Mouse (Mus musculus) heart, embryonic 12.5 days (tissue): ENCODE results near the gene Nova1. TPM values are rescaled to one million over a fixed set of nuclear protein-coding genes. Genes with fewer than 3 reads are reported as not detected.

Experiments
- ATAC-seq: fragments of 200-750 bp; cut with Nextera tagmentation; 2 replicates; pipeline ENCODE4 v1.8.0; 2017; ENCODE audit warnings: moderate TSS enrichment, moderate library complexity; ENCODE audit not compliant: insufficient number of reproducible peaks, low FRiP score
- H3K27ac ChIP-seq: fragments of 300-500 bp; sonication (generic); 2 replicates; pipeline ENCODE4 v1.5.1; 2016; ENCODE audit warnings: mild to moderate bottlenecking, moderate library complexity; ENCODE audit not compliant: poor library complexity, severe bottlenecking
- H3K27me3 ChIP-seq: fragments of 300-500 bp; sonication (generic); replicated peaks from 2 replicates; pipeline ENCODE4 v1.6.1; 2016; ENCODE audit warnings: mild to moderate bottlenecking, moderate library complexity
- H3K36me3 ChIP-seq: fragments of 300-500 bp; sonication (generic); 2 replicates; pipeline ENCODE4 v1.6.1; 2016; ENCODE audit warnings: mild to moderate bottlenecking, moderate library complexity
- H3K4me1 ChIP-seq: fragments of 300-500 bp; sonication (generic); replicated peaks from 2 replicates; pipeline ENCODE4 v1.6.1; 2016; ENCODE audit warnings: mild to moderate bottlenecking
- H3K4me2 ChIP-seq: fragments of 300-500 bp; sonication (generic); 2 replicates; pipeline ENCODE4 v1.6.1; 2016; ENCODE audit warnings: mild to moderate bottlenecking, moderate library complexity
- H3K4me3 ChIP-seq: fragments of 300-500 bp; sonication (generic); 2 replicates; pipeline ENCODE4 v1.5.1; 2016; ENCODE audit warnings: mild to moderate bottlenecking
- H3K9ac ChIP-seq: fragments of 300-500 bp; sonication (generic); 2 replicates; pipeline ENCODE4 v1.6.1; 2016; ENCODE audit warnings: mild to moderate bottlenecking, moderate library complexity
- H3K9me3 ChIP-seq: fragments of 300-500 bp; sonication (generic); replicated peaks from 2 replicates; pipeline ENCODE4 v1.6.1; 2016; ENCODE audit warnings: mild to moderate bottlenecking, moderate library complexity
- WGBS: fragments of 180-500 bp; shearing (Covaris S2); methylation state at CpG from one replicate; pipeline ENCODE4 v1.1.7; 2016; 5-methylcytosine and 5-hydroxymethylcytosine counted together
- polyA plus RNA-seq: library from polyadenylated mRNA; unstranded; fragments of >200 nt; fragmentation: Nextera tagmentation; extraction: Ambion mirVana; gene quantifications from 2 replicates; pipeline ENCODE4 v1.2.1, GENCODE M21; 2016

Nova1 gene
- 1.6 and 2.1 TPM in 2 replicates for polyA plus RNA-seq

- Histone ChIP-seq H3K36me3 (no peaks in the 10 kb centered on the region), H3K27ac (peak within 1 kb of the TSS; percentile 82), H3K27me3 (no peaks in the 10 kb centered on the region), H3K4me1 (no peaks in the 10 kb centered on the region), H3K4me2 (peak within 1 kb of the TSS; percentile 75), H3K4me3 (peak within 1 kb of the TSS; percentile 90), H3K9me3 (no peaks in the 10 kb centered on the region), H3K9ac (peak within 1 kb of the TSS; percentile 87)
- WGBS: 9% methylated on average over 44 of the region's 68 CpGs
- ATAC-seq: peak; percentile 67
These were observed at the start of gene Nova1 for GRCm38 (mm10) chr12:46818856-46819347. Gene Nova1, minus strand, starts transcription at chr12:46818929.

- Histone ChIP-seq H3K36me3 (no peaks in the 10 kb centered on the region), H3K4me3 (peak overlapping the region; percentile 90), H3K27me3 (no peaks in the 10 kb centered on the region), H3K27ac (peak overlapping the region; percentile 82), H3K4me1 (no peaks in the 10 kb centered on the region), H3K9me3 (no peaks in the 10 kb centered on the region), H3K4me2 (peak overlapping the region; percentile 75), H3K9ac (peak overlapping the region; percentile 87)
- 2% methylated on average over 57 of the region's 57 CpGs for WGBS
- peak; percentile 97 for ATAC-seq
These were observed 756 bp upstream of the Nova1 start for GRCm38 (mm10) chr12:46819348-46820022.

- Histone ChIP-seq H3K9ac (peak overlapping the region; percentile 76), H3K9me3 (no peaks in the 10 kb centered on the region), H3K4me3 (peak overlapping the region; percentile 90), H3K27me3 (no peaks in the 10 kb centered on the region), H3K27ac (no peak overlapping the region), H3K36me3 (no peaks in the 10 kb centered on the region), H3K4me1 (no peaks in the 10 kb centered on the region), H3K4me2 (peak overlapping the region; percentile 75)
- no peak for ATAC-seq
- under 1% methylated on average over 57 of the region's 61 CpGs for WGBS
These were observed 491 bp downstream of the Nova1 start for GRCm38 (mm10) chr12:46818021-46818855.

- Histone ChIP-seq H3K36me3 (no peaks in the 10 kb centered on the region), H3K9ac (no peak overlapping the region), H3K4me2 (peak overlapping the region; percentile 75), H3K4me1 (no peaks in the 10 kb centered on the region), H3K27ac (no peak overlapping the region), H3K27me3 (no peaks in the 10 kb centered on the region), H3K4me3 (peak overlapping the region; percentile 90), H3K9me3 (no peaks in the 10 kb centered on the region)
- no peak for ATAC-seq
- WGBS: 22% methylated on average over 14 of the region's 14 CpGs
These were observed 1.4 kb downstream of the Nova1 start for GRCm38 (mm10) chr12:46817211-46817803.

GRCm38 (mm10) chr12:46816291-46816690 is 2.4 kb downstream of the Nova1 start:
- Histone ChIP-seq H3K27ac (no peak overlapping the region), H3K27me3 (no peaks in the 10 kb centered on the region), H3K4me2 (no peak overlapping the region), H3K9ac (no peak overlapping the region), H3K4me1 (no peaks in the 10 kb centered on the region), H3K9me3 (no peaks in the 10 kb centered on the region), H3K36me3 (no peaks in the 10 kb centered on the region), H3K4me3 (no peak overlapping the region)
- WGBS: 91% methylated on average over 3 of the region's 3 CpGs
- ATAC-seq: no peak

GRCm38 (mm10) chr12:46815697-46816096 is 3.0 kb downstream of the Nova1 start:
- Histone ChIP-seq H3K27ac (no peak overlapping the region), H3K36me3 (no peaks in the 10 kb centered on the region), H3K4me3 (no peak overlapping the region), H3K4me1 (no peaks in the 10 kb centered on the region), H3K27me3 (no peaks in the 10 kb centered on the region), H3K4me2 (no peak overlapping the region), H3K9ac (no peak overlapping the region), H3K9me3 (no peaks in the 10 kb centered on the region)
- ATAC-seq: no peak
- WGBS: 77% methylated on average over 5 of the region's 5 CpGs

GRCm38 (mm10) chr12:46814820-46815219 is 3.9 kb downstream of the Nova1 start:
- no peak overlapping the region for H3K27ac ChIP-seq
- H3K4me3 ChIP-seq: no peak overlapping the region
- H3K27me3 ChIP-seq: no peaks in the 10 kb centered on the region
- H3K9me3 ChIP-seq: no peaks in the 10 kb centered on the region
- ATAC-seq: no peak
- H3K4me2 ChIP-seq: no peak overlapping the region
- WGBS: 87% methylated on average over 4 of the region's 4 CpGs
- H3K4me1 ChIP-seq: no peaks in the 10 kb centered on the region
- H3K36me3 ChIP-seq: no peaks in the 10 kb centered on the region
- no peak overlapping the region for H3K9ac ChIP-seq

GRCm38 (mm10) chr12:46801311-46801710 is 17.4 kb downstream of the Nova1 start:
- H3K4me1 ChIP-seq: no peaks in the 10 kb centered on the region
- no peak overlapping the region for H3K4me2 ChIP-seq
- H3K27ac ChIP-seq: no peak overlapping the region
- no peaks in the 10 kb centered on the region for H3K27me3 ChIP-seq
- H3K36me3 ChIP-seq: no peaks in the 10 kb centered on the region
- no peak overlapping the region for H3K4me3 ChIP-seq
- no peak overlapping the region for H3K9ac ChIP-seq
- H3K9me3 ChIP-seq: no peaks in the 10 kb centered on the region
- WGBS: 72% methylated on average over 1 of the region's 1 CpGs
- ATAC-seq: no peak

GRCm38 (mm10) chr12:46782301-46783280 is 36.1 kb downstream of the Nova1 start:
- no peaks in the 10 kb centered on the region for H3K36me3 ChIP-seq
- H3K4me1 ChIP-seq: no peaks in the 10 kb centered on the region
- H3K9ac ChIP-seq: no peak overlapping the region
- no peaks in the 10 kb centered on the region for H3K27me3 ChIP-seq
- no peak overlapping the region for H3K4me3 ChIP-seq
- no peaks in the 10 kb centered on the region for H3K9me3 ChIP-seq
- ATAC-seq: no peak
- H3K27ac ChIP-seq: no peak overlapping the region
- WGBS: 64% methylated on average over 8 of the region's 8 CpGs
- H3K4me2 ChIP-seq: no peak overlapping the region

- Histone ChIP-seq H3K27ac (no peak overlapping the region), H3K4me3 (no peak overlapping the region), H3K4me2 (no peak overlapping the region), H3K36me3 (no peaks in the 10 kb centered on the region), H3K4me1 (no peaks in the 10 kb centered on the region), H3K9me3 (no peaks in the 10 kb centered on the region), H3K27me3 (no peaks in the 10 kb centered on the region), H3K9ac (no peak overlapping the region)
- no peak for ATAC-seq
These were observed 37.2 kb downstream of the Nova1 start for GRCm38 (mm10) chr12:46781481-46781880.
